Mouse (Mus musculus): Measurements from ENCODE around the gene Plin3.

The Plin3 gene

DNA sequence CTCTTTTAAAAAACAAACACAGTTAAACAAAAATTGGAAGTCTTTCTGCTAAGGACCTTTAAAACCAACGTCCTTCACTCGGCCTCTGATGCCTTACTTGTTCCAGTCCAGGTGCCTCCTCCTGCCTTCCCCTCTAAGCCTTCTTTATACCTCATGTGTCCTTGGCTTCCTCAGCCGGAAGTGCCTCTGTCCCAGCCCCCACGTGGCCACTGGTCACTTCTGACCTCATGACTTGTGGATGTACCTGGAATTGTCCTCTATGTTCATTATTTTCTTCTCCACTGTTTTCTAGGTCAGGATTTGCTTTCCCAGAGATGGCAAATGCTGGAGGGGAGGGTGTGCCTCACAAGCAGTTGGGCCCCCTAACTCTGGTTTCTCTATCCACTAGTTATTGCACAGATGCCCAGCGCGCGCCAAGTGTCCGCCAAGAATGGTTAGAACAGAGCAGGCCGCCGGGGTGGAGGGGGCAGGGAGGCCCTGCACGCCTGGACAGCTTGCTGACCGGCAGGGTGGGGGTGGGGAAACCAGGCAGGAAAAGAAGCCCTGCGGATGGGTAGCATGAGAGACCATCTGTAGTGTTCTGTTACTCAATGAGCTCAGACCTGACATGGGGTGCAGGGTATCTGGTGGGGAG, 9.8 kb upstream of the Plin3 start:
- in situ Hi-C loops (cut with MboI, MseI), result loop anchor here (10.0 kb wide), 1 partner anchor 692 kb away; the partner anchor contains the start of genes Alkbh7 and Clpp

DNA sequence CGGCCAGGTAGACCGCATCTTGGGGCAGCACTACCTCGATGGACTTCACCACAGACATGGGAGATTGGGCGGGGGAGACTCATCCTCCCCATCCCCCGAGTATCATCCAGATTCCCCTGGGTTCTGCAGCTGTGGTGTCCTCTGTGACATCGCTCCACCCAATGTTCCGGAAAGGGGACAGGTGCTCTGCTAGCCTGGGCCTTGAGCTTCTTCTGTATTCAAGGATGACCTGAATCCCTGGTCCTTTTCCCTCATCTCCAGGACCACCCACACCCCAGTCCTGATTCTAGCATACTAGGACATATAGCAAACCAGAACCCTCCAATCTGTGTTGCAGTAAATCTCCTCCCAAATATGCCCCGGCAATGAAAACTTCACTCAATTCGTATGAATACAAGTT, 7.5 kb upstream of the Plin3 start, which contains the start of gene Arrdc5:
Gene Arrdc5, minus strand, starts transcription at position 101 of the 400 bp plus-strand sequence.
- in situ Hi-C loops (cut with MboI, MseI), result loop anchor here (10.0 kb wide), 1 partner anchor 695 kb away; the partner anchor contains the start of genes Alkbh7 and Clpp

DNA sequence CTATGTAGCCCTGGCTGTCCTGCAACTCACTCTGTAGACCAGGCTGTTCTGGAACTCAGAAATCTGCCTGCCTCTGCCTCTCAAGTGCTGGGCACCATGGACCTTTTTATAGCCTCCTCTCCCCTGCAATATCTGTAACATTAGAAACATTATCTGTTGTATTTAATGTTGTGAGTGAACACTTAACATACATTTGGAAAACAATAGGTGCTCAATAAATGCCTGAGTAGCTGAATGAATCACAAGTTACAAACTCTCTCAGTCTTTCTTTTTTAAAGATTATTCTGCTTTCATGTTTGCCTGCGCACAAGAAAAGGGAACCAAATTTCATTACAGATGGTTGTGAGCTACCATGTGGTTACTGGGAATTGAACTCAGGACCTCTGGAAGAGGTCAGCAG, 5.6 kb upstream of the Plin3 start:
- in situ Hi-C loops (cut with MboI, MseI), result loop anchor here (25.0 kb wide), 1 partner anchor 989 kb away; the partner anchor contains the start of gene Vav1

DNA sequence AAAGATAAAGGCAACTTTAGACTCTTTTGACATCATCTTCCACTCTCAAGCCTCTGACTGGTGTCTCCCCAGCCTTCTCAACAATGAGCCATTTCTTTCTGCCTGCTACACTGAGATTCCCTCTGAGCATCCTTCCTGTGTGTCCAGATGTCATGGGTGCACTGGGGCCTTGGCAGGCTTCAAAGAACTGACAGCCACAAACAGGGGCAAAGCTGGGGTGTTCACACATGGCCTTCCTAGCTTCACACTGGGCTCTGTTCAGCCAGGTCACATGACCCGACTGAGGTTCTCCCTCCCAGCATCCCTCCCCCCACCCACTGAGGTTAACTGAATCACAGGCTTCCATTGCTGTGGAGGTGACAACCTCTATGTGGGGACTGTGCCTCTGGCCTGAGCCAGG, 3.5 kb upstream of the Plin3 start:
- in situ Hi-C loops (cut with MboI, MseI), result loop anchor here (25.0 kb wide), 1 partner anchor 991 kb away; the partner anchor contains the start of gene Vav1

DNA sequence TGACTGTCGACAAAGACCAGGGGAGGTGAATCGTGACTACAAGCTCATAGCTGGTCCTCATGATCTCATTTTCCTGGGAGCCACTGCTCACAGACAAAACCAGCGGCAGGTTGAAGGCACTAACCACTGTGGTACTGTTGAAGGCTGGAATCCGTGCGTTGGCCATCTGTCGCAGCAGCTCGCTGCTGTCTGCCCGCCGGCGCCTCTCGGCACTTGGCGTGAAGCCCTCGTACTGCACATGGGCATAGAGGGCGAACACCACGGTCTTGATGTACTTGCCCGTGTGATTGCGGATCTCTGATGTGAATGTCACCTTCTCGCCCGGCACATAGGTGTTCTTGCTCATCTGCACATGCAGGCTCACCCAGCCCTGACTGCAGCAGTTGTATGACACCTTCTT, 1.6 kb upstream of the Plin3 start:
- in situ Hi-C loops (cut with MboI, MseI), result loop anchor here (25.0 kb wide), 1 partner anchor 993 kb away; the partner anchor contains the start of gene Vav1

DNA sequence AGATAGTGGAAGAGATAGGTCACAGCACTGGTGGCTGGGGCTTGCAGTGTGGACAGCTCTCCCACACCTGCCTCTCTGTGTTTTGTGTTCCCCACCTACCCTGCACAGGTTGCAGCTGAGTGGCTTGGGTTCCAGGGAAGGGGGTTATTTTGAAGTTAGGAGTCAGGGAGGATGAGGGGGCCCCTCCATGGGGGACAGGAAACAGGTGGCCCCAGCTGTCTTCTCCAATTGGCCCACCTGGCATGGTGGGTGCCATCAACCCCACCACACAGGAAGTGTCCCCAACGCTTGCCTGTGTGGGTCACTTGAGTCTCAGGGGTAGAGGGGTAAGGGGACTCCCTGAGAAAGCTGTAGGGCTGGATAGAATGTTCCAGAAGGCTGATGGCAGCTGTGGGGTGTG, 618 bp upstream of the Plin3 start:
- in situ Hi-C loops (cut with MboI, MseI), result loop anchor here (25.0 kb wide), 1 partner anchor 994 kb away; the partner anchor contains the start of gene Vav1

DNA sequence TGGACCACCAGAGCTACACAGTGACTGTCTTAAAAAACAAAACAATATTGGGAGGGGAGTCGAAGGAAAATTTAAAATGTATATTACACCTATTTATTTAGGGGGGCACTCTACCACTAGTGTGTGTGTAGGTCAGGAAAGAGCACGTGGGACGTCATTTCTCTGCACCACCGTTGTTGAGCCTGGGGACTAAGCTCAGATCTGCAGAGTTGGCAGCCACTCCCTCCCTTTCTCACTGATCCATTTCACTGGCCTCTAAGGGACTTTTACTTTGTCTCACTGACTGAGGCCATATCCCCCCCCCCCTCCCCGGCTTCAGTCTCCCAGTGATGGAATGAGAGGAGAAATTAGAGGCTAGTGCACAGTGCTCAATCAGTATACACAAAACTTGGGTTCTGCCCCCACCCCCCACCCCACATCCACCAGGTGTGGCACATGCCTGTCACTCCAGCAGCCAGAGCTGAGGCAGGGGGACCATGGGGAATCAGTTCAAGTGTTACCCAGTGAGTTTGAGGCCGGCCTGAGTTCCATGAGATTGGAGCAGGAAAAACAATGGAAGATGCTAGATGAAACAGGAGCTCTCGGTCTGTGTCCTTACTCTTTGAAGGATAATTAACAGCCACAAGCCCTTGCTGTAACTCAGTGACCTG, 722 bp downstream of the Plin3 start:
- in situ Hi-C loops (cut with MboI, MseI), result loop anchor here (25.0 kb wide), 1 partner anchor 995 kb away; the partner anchor contains the start of gene Vav1

DNA sequence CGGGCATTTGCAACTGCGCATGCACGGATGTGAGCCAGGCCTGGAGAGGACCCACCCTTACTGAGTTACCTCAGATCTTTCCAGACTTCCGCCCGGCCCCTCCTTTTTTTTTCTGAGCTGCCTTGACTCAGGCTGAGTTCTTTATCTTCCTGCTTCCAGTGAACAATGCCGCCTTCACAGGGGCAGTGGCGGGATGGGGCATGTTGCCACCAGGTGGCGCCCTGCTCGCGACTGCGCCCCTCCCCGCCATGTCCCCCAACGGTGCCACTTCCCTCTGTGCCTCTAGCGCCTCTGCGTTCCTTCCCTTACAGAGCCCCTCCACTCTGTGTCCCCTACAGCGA, 1.5 kb downstream of the Plin3 start:
- in situ Hi-C loops (cut with MboI, MseI), result loop anchor here (25.0 kb wide), 1 partner anchor 996 kb away; the partner anchor contains the start of gene Vav1

DNA sequence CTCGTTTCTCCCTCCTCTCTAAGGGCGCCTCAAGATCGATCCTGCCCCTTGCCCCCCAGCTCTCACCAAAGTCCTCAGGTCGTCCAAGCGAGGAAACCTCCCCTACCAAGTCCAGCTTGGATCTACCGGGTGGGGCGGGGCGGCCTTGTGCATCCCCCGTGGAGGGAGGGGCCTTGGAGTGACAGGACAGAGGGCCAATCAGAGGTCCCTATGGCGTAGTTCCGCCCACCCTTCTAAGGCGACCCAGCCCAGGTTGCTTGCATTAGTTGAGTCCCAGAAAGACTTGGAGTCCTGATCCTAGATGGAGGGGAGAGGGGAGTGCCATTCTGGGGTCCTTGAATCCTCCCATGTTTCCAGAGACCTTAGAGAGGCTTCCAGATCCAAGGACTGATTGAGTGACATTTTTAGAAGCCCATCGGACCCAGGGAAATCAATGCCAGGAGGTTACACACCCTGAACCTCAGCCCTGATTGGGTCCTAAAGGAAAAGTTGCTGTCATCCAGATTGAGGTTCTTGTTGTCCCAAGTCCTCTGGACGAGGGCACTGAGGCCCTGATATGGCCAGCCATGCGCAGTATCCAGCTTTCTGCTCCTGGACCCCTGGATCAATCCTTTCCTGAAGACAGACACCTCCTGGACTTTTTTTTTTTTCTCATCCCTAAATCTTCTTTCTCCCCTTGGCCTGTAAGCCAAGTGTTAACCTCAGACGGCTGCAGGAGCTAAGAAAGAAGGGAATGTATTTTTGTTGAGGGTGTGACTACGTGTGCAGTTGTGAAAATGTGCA, 2.1 kb downstream of the Plin3 start:
- in situ Hi-C loops (cut with MboI, MseI), result loop anchor here (25.0 kb wide), 1 partner anchor 997 kb away; the partner anchor contains the start of gene Vav1

DNA sequence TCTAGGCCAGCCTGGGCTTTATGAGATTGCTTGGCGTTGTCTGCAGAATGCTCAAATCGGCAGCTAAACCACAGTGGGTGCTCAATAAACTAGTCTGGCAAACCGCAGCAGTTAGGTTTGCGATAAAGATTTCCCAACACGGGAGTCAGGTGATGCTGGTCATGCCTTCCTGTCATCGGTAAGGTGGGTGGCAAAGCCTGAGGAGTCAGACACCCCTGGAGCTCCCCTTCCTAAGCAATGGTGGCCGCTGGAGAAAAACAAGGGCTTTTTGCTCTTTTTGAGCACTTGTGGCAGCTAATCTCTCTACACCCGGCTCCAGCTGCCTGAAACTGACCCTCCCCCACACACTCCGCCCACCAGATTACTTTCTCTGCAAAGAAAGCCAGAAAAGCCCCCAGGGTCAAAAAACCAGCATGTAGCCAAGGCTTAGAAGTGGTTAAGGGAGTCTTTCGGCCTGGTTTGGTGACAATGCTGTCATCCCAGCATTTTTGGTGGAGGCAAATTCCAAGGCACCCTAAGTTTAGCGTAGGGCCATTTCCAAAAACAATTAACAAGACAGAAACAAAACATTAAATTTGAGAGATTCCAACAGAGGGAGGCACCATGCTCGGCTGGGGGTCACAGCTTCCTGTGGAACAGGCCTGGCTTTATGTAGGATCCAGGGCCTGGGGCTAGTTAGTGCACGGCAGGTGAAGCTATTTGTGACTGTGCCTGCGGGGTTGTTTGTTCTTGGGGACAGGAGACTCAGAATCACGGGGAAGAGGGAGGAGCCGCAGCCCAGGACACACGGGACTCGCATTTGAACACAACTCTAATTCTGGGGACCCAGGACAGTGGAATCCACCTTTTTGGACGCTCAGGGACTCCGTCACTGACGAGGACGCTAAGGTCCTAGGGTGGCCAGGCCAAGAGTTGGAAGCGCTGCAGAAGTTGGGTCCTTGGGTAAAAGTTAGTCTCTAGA, 3.0 kb downstream of the Plin3 start:
- in situ Hi-C loops (cut with MboI, MseI), result loop anchor here (25.0 kb wide), 1 partner anchor 998 kb away; the partner anchor contains the start of gene Vav1

DNA sequence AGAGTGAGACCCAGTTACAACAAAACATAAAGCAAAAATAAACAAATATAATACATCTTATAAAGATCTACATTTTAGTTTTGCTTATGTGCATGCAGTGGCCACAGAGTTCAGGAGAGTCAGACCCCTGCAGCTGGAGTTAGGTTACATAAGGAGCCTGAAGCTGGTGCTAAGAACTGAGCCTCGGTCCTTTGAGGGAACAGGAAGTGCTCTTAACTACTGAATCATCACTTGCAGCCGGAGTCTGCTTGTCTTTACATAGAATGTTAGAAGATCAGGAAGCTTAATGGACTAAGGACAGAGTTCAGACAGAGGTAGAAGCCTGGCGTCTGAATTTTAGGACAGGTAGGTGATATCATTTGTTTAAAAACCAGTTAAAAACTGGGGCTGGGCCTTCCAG, 3.8 kb downstream of the Plin3 start:
- in situ Hi-C loops (cut with MboI, MseI), result loop anchor here (25.0 kb wide), 1 partner anchor 998 kb away; the partner anchor contains the start of gene Vav1

DNA sequence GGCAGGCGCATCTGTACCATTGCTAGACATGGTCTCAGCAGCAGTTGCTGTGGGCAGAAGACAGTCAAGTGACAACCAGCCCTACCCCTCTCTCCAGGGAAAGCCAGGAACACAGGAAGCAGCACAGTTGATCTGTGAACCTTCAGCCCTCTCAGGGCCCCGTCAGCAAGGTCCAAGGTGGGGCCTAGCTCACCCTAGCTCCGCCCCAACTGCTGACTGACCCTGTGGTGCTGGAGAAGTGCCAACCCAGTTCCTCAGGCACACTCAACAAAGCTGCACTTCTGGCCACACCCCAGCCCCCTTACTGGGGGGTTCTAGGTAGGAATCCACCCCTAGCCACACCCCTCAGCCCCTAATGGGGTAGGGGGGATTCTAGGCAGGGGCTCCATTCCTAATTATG, 4.8 kb downstream of the Plin3 start:
- in situ Hi-C loops (cut with MboI, MseI), result loop anchor here (25.0 kb wide), 1 partner anchor 999 kb away; the partner anchor contains the start of gene Vav1

DNA sequence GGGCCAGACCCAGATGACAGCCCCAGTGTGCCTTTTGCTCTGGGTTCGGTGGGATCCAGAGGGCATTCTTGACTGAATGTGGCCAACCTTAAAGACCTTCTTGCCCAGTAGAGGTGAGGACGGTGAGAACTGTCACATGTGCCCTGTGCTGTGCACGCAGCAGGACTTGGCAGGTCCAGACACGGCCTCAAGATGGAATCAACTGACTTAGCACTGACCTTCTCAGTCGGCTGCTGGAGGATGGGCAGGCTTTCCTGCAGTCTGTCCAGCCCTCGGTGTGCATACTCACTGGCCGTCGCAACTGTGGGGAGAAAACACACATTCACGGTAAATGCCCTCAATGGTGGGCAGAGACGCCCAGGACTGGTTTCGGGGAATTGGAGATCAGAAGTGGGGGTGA, 6.7 kb downstream of the Plin3 start:
- in situ Hi-C loops (cut with MboI, MseI), result loop anchor here (25.0 kb wide), 1 partner anchor 1001 kb away; the partner anchor contains the start of gene Vav1

DNA sequence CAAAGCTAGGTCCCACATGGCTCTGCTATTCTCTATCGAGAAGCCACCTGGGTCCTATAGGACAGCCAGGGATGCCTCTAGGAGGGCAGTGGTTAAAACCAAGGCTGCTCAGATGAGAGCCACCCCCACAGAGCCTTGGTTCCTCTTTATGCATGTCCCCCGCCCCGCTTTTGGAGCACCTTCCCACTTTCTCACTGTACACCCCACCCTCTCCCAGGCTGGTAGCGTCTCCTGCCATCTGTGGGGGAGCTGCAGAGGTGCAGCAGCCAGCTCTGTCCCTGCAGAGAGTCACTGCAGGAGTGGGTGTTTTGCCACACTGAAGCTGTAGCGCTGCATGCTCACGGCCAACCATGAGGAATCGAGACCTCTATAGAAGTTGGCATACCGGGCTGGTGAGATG, 9.4 kb downstream of the Plin3 start:
- in situ Hi-C loops (cut with MboI, MseI), result loop anchor here (25.0 kb wide), 1 partner anchor 1004 kb away; the partner anchor contains the start of gene Vav1

DNA sequence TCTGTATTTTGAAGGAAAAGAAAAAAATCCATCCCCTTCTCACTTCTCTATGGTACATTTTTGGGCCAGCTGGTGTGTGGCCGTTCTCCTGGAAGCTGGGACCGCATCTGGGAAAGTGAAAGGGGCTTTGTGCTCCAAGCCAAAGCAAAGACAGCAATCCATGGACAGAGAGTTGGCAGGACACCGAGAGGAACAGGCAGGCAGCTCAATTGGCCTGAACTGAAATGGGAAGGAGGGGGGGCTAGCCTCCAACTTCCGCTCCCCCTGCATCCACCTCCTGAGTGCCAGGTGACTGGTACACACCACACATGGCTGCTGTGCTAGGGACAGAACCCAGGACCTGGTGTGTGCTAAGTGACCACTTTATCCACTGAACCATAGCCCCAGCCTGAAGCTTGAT, 9.9 kb downstream of the Plin3 start:
- in situ Hi-C loops (cut with MboI, MseI), result loop anchor here (25.0 kb wide), 1 partner anchor 1004 kb away; the partner anchor contains the start of gene Vav1

DNA sequence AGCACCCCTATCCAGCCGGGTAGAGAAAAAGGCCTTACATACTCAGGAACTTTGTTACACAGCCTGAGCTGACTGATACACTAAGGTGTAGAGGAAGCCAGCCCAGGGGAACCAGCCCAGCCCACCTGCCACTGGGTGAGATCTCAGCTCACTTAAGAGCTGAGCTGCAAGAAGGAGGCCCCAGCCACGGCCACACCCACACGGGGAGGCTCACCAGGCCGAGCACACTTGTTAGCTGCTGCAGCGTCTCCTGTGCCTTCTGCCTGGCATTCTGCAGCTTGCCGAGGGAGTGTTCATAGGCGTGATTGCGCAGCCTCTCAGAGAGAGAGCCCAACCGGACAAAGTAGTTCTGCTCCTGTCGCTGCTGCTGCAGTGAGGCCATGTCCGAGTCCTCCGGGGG, 11.5 kb downstream of the Plin3 start:
- in situ Hi-C loops (cut with MboI, MseI), result loop anchor here (25.0 kb wide), 1 partner anchor 1006 kb away; the partner anchor contains the start of gene Vav1

DNA sequence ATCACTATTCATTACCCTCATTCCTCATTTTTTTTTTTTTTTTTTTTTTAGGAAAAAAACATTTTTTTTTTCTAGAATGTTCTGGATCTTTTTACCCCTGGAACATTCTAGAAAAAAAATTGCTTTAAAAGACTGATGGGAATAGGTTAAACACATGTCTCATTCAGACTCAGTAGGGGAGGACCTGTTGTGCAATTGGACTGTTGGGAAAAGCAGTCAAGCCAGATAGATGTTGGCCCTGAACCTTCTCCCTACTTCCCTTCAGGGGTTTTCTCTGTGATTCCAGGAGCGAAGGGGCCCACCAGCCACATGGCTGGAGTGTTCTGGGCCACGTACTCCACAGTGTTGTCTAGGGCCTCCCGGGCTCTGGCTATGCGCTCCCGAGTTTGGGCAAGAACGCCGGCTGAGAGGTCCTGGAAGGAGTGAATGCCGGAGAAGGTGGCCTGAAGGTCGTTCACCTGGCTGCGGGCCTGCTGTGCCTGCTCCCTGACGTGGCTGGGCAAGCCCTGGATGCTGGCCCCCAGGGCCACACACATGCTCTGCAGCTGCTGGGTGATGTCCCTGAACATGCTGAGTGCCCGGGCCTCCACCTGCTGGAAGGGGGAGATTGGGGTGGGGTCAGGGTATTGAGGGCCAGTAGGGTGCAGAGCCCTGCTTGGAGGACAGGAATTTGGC, 13.1 kb downstream of the Plin3 start:
- in situ Hi-C loops (cut with MboI, MseI), result loop anchor here (25.0 kb wide), 1 partner anchor 1008 kb away; the partner anchor contains the start of gene Vav1

DNA sequence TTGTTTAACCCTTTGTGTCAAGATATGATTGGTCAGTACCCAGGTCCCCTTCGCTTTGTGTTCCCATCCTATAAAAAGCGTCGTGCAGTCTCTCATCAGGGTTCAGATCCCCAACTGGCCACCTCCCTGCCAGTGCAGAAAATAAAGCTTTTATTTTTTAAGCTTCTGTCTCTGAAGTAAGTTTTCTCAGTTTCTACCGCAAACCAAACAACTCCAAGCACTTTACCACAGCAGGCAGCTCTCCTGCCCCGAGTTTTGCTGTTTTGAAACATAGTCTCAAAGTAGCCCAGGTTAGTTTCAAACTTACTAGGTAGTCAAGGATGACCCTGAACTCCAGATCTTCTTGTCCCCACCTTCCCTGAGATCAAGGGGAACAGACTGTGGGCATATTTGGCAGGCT, 14.3 kb downstream of the Plin3 start:
- in situ Hi-C loops (cut with MboI, MseI), result loop anchor here (25.0 kb wide), 1 partner anchor 1009 kb away; the partner anchor contains the start of gene Vav1

DNA sequence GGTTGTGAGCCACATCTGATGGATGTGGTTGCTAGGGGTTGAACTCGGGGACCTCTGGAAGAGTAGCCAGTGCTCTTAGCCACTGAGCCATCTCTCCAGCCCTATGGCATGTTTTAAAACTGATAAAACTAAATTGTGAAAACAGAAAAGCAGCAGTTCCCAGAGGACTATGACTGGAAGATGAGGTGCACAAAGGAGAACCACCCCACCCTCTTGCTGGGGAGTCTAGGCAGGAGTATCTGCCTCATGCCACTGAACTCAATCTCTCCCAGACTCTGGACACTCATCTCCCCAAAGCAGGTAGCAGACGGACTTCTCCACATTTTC, 15.1 kb downstream of the Plin3 start:
- in situ Hi-C loops (cut with MboI, MseI), result loop anchor here (25.0 kb wide), 1 partner anchor 1010 kb away; the partner anchor contains the start of gene Vav1

Data from T-helper 1 cell (primary cell).